ENCODE assay signal across 8 mouse cellular contexts in the genomic region with DNA sequence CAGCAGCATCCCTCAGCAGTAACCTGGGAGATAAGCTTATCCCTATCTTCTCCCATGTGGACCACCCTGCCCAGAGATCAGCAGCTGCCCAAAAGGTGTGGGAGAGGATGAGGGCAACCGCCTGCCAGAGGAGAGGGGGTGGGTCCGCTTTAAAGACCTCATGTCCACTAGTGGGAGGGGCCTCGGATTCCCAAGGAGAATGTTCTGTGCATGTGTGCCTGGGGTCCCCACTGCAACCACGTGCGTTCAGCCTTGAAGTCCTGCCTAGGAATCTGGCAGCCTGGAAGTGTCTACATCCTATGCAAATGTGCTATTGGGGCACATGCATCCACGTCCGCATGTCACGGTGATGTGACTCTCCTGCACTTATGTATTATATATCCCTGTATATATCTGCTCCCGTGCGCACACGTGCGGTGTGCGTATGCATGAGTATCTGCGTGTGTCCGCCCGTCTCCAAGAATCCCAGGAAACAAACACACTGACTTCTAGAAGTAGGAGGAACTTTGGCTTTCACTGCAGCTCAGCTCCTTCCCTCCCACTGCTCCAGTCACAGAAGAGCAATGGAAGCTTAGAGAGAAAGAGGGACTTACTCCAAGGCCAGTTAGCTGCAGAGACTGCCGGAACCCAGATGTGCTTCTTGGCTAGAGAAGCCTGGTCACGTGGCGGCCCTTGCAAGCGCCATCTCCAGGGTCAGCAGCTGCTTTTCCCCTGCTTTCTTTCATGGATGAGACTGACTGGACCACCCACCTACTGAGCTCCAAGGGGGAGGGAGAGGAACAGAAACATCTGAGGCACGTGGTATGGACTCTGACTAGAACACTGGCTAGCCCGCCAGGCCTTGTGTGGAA. TPM values are rescaled to one million over a fixed set of nuclear protein-coding genes. Genes with fewer than 3 reads are reported as not detected.
A peak's percentile ranks its signal among the peaks of the same experiment; 100 is the strongest.
DNase-seq lines count a peak whose midpoint lies in the region; ATAC-seq and TF ChIP-seq lines count a peak whose summit lies in the region.

No protein-coding gene starts in this region.

- peak; percentile 99 for DNase-seq in heart, adult 11 months
- DNase-seq in gastrocnemius, adult 2 months: peak; percentile 83
- peak; percentile 74 for DNase-seq in left cerebral cortex, postnatal 4 days
- DNase-seq in urinary bladder, postnatal 4 days (ENCODE audit: low spot score in 2 of 2): peak; percentile 77 to 85

- H3K4me2 ChIP-seq in heart, embryonic 11.5 days: no peak overlapping the region
- no peak overlapping the region for H3K4me2 ChIP-seq in hindbrain, embryonic 15.5 days
- H3K4me2 ChIP-seq in neural tube, embryonic 12.5 days (replicated peaks): no peak overlapping the region

- no peak for ATAC-seq in heart, embryonic 11.5 days (replicated peaks; ENCODE audit: insufficient number of reproducible peaks, low FRiP score, low TSS enrichment)
- ATAC-seq in hindbrain, embryonic 15.5 days (ENCODE audit: low FRiP score, low read depth): peak; percentile 47
- no peak for ATAC-seq in neural tube, embryonic 12.5 days (ENCODE audit: low FRiP score, low read depth)
- ATAC-seq in granulocyte monocyte progenitor cell, adult 5-6 weeks (replicated peaks; ENCODE audit: poor library complexity, severe bottlenecking): no peak

- H3K27me3 ChIP-seq in heart, embryonic 11.5 days (ENCODE audit: control insufficient read depth, insufficient read depth, low read length): no peaks in the 10 kb centered on the region
- no peaks in the 10 kb centered on the region for H3K27me3 ChIP-seq in hindbrain, embryonic 15.5 days
- no peaks in the 10 kb centered on the region for H3K27me3 ChIP-seq in neural tube, embryonic 12.5 days (replicated peaks)

- no peaks in the 10 kb centered on the region for H3K36me3 ChIP-seq in heart, embryonic 11.5 days (ENCODE audit: control insufficient read depth, insufficient read depth, low read length)
- H3K36me3 ChIP-seq in hindbrain, embryonic 15.5 days: no peaks in the 10 kb centered on the region
- no peaks in the 10 kb centered on the region for H3K36me3 ChIP-seq in neural tube, embryonic 12.5 days

- H3K9ac ChIP-seq in heart, embryonic 11.5 days (ENCODE audit: low read depth, low read length): no peak overlapping the region; the same call in 1 of the 2 replicates
- no peak overlapping the region for H3K9ac ChIP-seq in hindbrain, embryonic 15.5 days
- no peak overlapping the region for H3K9ac ChIP-seq in neural tube, embryonic 12.5 days

- H3K27ac ChIP-seq in heart, embryonic 11.5 days (ENCODE audit: low read depth, low read length): no peak overlapping the region
- H3K27ac ChIP-seq in gastrocnemius, adult 2 months: peak overlapping the region; percentile 38
- 0 out of 2 replicates have a peak overlapping the region, but pooled peaks have one; percentile 35 for H3K27ac ChIP-seq in hindbrain, embryonic 15.5 days (replicated peaks)
- peak overlapping the region; percentile 32; the same call in 1 of the 2 replicates for H3K27ac ChIP-seq in neural tube, embryonic 12.5 days

- H3K9me3 ChIP-seq in heart, embryonic 11.5 days (replicated peaks; ENCODE audit: control insufficient read depth, low read length): no peaks in the 10 kb centered on the region
- H3K9me3 ChIP-seq in hindbrain, embryonic 15.5 days: no peaks in the 10 kb centered on the region
- no peaks in the 10 kb centered on the region for H3K9me3 ChIP-seq in neural tube, embryonic 12.5 days

- no peak overlapping the region for H3K4me3 ChIP-seq in heart, embryonic 11.5 days (ENCODE audit: low read depth, low read length)
- H3K4me3 ChIP-seq in gastrocnemius, adult 2 months: peak overlapping the region; percentile 25; the same call in 1 of the 2 replicates
- no peak overlapping the region for H3K4me3 ChIP-seq in hindbrain, embryonic 15.5 days
- no peak overlapping the region for H3K4me3 ChIP-seq in neural tube, embryonic 12.5 days

- WGBS in heart, embryonic 11.5 days (ENCODE audit: insufficient replicate concordance): 50% methylated on average over 22 of the region's 22 CpGs
- WGBS in hindbrain, embryonic 15.5 days: 55% methylated on average over 22 of the region's 22 CpGs
- WGBS in neural tube, embryonic 12.5 days: 69% methylated on average over 22 of the region's 22 CpGs

- intact Hi-C loops in gastrocnemius, adult 2 months (cut with DNase I): no loop called here
- intact Hi-C loops in left cerebral cortex, postnatal 4 days (cut with DNase I): no loop called here

- H3K4me1 ChIP-seq in heart, embryonic 11.5 days (ENCODE audit: control insufficient read depth, insufficient read depth, low read length): peaks cover 9% of the 10 kb centered on the region
- peaks cover 27% of the 10 kb centered on the region for H3K4me1 ChIP-seq in hindbrain, embryonic 15.5 days (replicated peaks)
- H3K4me1 ChIP-seq in neural tube, embryonic 12.5 days: peaks cover 34% of the 10 kb centered on the region

- TF ChIP-seq CTCF in gastrocnemius, adult 2 months (IDR thresholded peaks at IDR 0.05): no peak

RNA-seq across cellular contexts. Expression of a gene that starts 39.1 kb away (rescaled TPM):
- polyA plus RNA-seq in heart, embryonic 11.5 days (2014; fragmentation: Nextera tagmentation; extraction: Ambion mirVana): 2.1 and 3.0 TPM in 2 replicates
- under 1 TPM; 0.46 to 0.84 TPM for total RNA-seq in gastrocnemius, adult 2 months (2021)
- polyA plus RNA-seq in hindbrain, embryonic 15.5 days (2015; fragmentation: Nextera tagmentation; extraction: Ambion mirVana): 27.9 and 31.2 TPM in 2 replicates
- 100 to 1,000 TPM; 451 to 461 TPM for total RNA-seq in left cerebral cortex, postnatal 4 days (2021)
- 13.6 and 15.4 TPM in 2 replicates for polyA plus RNA-seq in neural tube, embryonic 12.5 days (2016; fragmentation: Nextera tagmentation; extraction: Ambion mirVana)
- not detected in 2 replicates for total RNA-seq in granulocyte monocyte progenitor cell, adult 5-6 weeks (2014; fragmentation: Nextera tagmentation)
- not detected in 2 replicates for total RNA-seq in granulocyte monocyte progenitor cell, adult 5-6 weeks (2017)

Comparison
In these comparisons a context has a peak if more than half of its experiments do, and no peak if none do; other contexts are left out.
1. RNA of a gene that starts 39.1 kb away (total RNA-seq): 451 to 461 TPM in left cerebral cortex, postnatal 4 days; 0.46 to 0.84 TPM in gastrocnemius, adult 2 months and not detected in granulocyte monocyte progenitor cell, adult 5-6 weeks; every median in the first group is over 100 times any median in the second.
2. Peak in every context shown above with its lines, with median percentiles within 50 percentile points of each other: DNase-seq.